Mouse (Mus musculus) stomach, postnatal 0 days (tissue): ENCODE measurements around the gene Chst14. TPM values are rescaled to one million over a fixed set of nuclear protein-coding genes. Genes with fewer than 3 reads are reported as not detected.
A peak's percentile ranks its signal among the peaks of the same experiment; 100 is the strongest.

Experiments
- ATAC-seq: fragments of 200-750 bp; cut with Nextera tagmentation; 2 replicates; pipeline ENCODE4 v1.8.0; 2017; ENCODE audit not compliant: low FRiP score, low TSS enrichment
- DNase-seq: peaks from one replicate; pipeline ENCODE4 v3.0.0-alpha.2; 2016; ENCODE audit warnings: low spot score
- H3K27ac ChIP-seq: fragments of 300-500 bp; sonication (generic); replicated peaks from 2 replicates; pipeline ENCODE4 v1.5.1; 2014; ENCODE audit warnings: mild to moderate bottlenecking, control low read depth
- H3K27me3 ChIP-seq: fragments of 300-500 bp; sonication (generic); 2 replicates; pipeline ENCODE4 v1.6.1; 2014; ENCODE audit warnings: low read length; ENCODE audit not compliant: control insufficient read depth, insufficient read depth
- H3K36me3 ChIP-seq: fragments of 300-500 bp; sonication (generic); 2 replicates; pipeline ENCODE4 v1.6.1; 2014; ENCODE audit warnings: low read length, mixed read lengths; ENCODE audit not compliant: control insufficient read depth, insufficient read depth
- H3K4me1 ChIP-seq: fragments of 300-500 bp; sonication (generic); replicated peaks from 2 replicates; pipeline ENCODE4 v1.6.1; 2014; ENCODE audit warnings: antibody characterized with exemption; ENCODE audit not compliant: control insufficient read depth, insufficient read depth
- H3K4me2 ChIP-seq: fragments of 300-500 bp; sonication (generic); replicated peaks from 2 replicates; pipeline ENCODE4 v1.6.1; 2014; ENCODE audit warnings: low read depth, mild to moderate bottlenecking, control low read depth, moderate library complexity
- H3K4me3 ChIP-seq: fragments of 300-500 bp; sonication (generic); 2 replicates; pipeline ENCODE4 v1.5.1; 2014; ENCODE audit warnings: low read depth, low read length, control low read depth
- H3K9ac ChIP-seq: fragments of 300-500 bp; sonication (generic); 2 replicates; pipeline ENCODE4 v1.6.1; 2014; ENCODE audit warnings: mild to moderate bottlenecking, low read length, control low read depth, mixed read lengths
- H3K9me3 ChIP-seq: fragments of 300-500 bp; sonication (generic); 2 replicates; pipeline ENCODE4 v1.6.1; 2016; ENCODE audit warnings: low read length; ENCODE audit not compliant: control insufficient read depth
- CTCF ChIP-seq: IDR thresholded peaks from 2 replicates; pipeline ENCODE4 v1.5.1; 2016; ENCODE audit warnings: antibody characterized with exemption, low read depth, mild to moderate bottlenecking, moderate library complexity
- EP300 ChIP-seq: optimal IDR thresholded peaks from 2 replicates; pipeline ENCODE3; 2016; ENCODE audit warnings: antibody characterized with exemption
- WGBS: fragments of 180-500 bp; shearing (Covaris S2); extraction: QIAGEN DNeasy Blood & Tissue Kit; methylation state at CpG from one replicate; pipeline ENCODE4 v1.1.7; 2014; 5-methylcytosine and 5-hydroxymethylcytosine counted together
- polyA plus RNA-seq: library from polyadenylated mRNA; unstranded; fragments of >200 nt; fragmentation: Nextera tagmentation; extraction: Ambion mirVana; gene quantifications from 2 replicates; pipeline ENCODE4 v1.2.1, GENCODE M21; 2015

Chst14 gene
- polyA plus RNA-seq, 1 experiment from 2014 or later, result 14.2 TPM

DNA sequence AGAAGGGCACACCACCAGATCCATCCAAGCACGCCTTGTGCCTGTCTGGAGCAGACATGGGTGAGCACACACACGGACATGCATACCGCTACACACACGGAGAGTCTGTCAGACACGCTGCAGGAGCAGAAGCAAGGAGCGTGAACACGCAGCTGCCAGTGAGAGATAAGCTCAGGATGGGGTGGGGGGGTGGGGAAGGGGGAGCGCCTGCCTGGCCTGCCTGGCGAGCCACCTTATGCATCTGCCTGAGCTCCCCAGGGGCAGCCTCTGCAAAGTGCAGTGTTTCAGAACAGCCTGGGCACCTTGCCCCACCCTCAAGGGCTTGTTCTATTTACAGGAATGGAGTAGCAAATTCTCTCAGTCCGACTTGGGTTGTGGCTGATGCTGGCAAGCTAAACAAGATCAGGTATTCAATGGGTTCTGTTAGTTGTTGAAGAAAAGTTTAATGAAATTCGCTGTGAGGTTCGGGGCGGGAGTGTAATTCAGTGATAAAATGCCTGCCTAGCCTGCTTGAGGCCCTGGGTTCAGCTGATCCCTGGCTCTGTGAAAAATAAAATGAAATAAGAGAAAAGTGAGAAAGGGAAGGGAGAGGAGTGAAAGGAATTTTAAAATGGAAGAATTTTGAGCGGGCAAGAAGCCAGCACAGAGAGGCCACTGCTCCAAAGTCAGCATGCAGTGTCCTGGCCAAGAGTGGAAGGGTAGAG is 38.3 kb upstream of the Chst14 start:
- H3K27ac ChIP-seq, result no peak overlapping the region
- TF ChIP-seq EP300 (no peak), CTCF (no peak)
- no peak overlapping the region for H3K9ac ChIP-seq
- no peaks in the 10 kb centered on the region for H3K9me3 ChIP-seq
- H3K36me3 ChIP-seq, result no peaks in the 10 kb centered on the region
- H3K4me1 ChIP-seq, result no peaks in the 10 kb centered on the region
- no peak overlapping the region for H3K4me2 ChIP-seq
- H3K4me3 ChIP-seq, result no peak overlapping the region
- H3K27me3 ChIP-seq, result no peaks in the 10 kb centered on the region; the same call in 1 of the 2 replicates
- ATAC-seq (no peak), DNase-seq (peak; percentile 27)
- WGBS, result 22% methylated on average over 14 of the region's 14 CpGs

DNA sequence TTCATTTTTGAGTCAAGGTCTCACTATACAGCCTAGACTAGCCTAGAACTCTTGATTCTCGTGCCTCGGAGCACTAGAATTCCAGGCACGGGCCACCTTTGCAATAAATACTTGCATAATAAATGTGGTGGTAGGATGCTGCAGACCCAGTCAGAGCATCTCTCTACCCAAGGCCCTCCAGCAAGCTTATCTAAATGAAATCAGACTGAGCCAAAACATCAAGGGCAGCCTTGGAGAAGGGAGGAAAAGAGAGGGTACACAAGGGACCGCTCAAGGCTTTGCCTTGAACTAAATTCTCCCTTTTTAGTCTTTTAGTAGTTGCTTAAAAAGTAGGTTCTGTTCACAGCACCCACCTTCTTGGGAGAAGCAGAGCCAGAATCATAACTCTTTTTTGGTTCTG is 35.1 kb upstream of the Chst14 start:
- H3K27ac ChIP-seq, result no peak overlapping the region
- no peak overlapping the region for H3K4me3 ChIP-seq
- H3K9me3 ChIP-seq, result no peaks in the 10 kb centered on the region
- DNase-seq (no peak), ATAC-seq (no peak)
- WGBS, result 84% methylated on average over 4 of the region's 4 CpGs
- H3K27me3 ChIP-seq, result no peaks in the 10 kb centered on the region; the same call in none of the 2 replicates
- no peak for TF ChIP-seq EP300
- TF ChIP-seq CTCF, result no peak
- no peak overlapping the region for H3K9ac ChIP-seq
- no peak overlapping the region for H3K4me2 ChIP-seq
- no peaks in the 10 kb centered on the region for H3K4me1 ChIP-seq
- H3K36me3 ChIP-seq, result no peaks in the 10 kb centered on the region

DNA sequence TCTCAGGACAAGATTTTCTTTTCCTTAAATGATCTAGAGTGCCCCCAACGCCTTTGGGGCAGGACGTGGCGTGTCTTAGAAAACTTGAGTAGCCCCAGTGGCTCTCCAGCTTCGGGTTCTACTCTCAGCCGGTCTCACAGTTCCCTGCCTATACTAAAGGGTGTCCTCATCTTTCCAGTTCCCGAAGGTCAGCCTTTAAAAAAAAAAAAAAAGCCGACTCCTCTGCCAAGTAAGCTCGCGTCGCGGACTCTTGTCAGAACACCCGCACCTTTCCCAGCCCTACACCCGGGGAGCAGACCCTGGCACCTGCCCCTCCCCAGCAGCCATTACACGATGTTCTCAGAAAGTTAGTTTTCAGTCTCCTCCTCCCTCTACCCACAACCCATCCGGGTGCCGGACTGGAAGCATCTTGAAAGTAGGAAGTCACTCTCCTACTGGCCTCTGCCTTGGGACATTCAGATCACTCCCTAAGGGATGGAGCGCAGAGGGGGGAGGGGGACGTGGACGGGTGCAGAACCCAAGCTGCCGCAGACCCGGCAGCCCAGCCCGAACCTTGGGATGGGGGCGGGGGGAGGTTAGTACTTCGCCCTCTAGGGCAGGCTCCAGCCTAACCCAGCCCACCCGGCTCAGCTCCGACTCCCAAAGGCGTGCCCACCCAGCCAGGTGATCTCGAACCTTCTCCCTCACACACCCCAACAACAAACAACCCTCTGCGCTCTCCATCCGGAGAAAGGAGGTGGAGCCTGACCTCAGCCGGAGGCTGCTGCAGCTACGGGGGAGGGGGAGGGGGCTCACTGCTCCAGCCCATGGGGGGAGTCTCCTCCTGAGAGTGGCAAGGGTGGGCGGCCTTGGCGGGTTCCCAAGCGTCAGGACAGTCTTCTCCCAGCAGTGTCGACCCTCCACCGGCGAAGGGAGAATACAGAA is 30.0 kb upstream of the Chst14 start:
- ATAC-seq, result peak; percentile 28; the same call in 1 of the 2 replicates
- Histone ChIP-seq H3K27ac (no peak overlapping the region), H3K9ac (peak overlapping the region; percentile 43), H3K4me3 (peak overlapping the region; percentile 48), H3K36me3 (no peaks in the 10 kb centered on the region), H3K4me1 (peaks cover 8% of the 10 kb centered on the region; the same call in 1 of the 2 replicates), H3K4me2 (peak overlapping the region; percentile 76), H3K9me3 (no peaks in the 10 kb centered on the region), H3K27me3 (peaks cover 2% of the 10 kb centered on the region)
- DNase-seq, result peak; percentile 64
- TF ChIP-seq EP300, result no peak
- TF ChIP-seq CTCF, result no peak
- WGBS, result 2% methylated on average over 36 of the region's 38 CpGs

DNA sequence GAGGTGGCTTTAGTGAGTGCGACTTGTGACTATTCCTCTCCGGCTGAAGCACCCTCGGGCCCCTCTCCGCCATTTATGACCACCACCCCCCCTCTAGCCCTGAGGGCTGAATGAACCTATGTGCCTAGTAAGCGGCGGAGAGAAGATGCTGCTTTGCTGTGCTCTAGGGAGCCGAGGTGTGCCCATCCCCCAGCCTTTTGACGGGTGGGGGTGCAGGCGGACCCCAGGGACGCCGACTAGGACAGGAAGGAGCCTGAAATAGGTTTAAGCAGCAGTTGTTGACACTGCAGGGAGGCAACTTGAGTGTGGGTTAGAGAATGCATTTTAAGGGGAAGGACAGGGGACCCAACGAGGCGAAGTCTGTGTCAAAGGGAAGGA is 29.4 kb upstream of the Chst14 start:
- 2% methylated on average over 13 of the region's 13 CpGs for WGBS
- DNase-seq, result peak; percentile 25
- no peak for TF ChIP-seq EP300
- TF ChIP-seq CTCF, result no peak
- Histone ChIP-seq H3K27me3 (peaks cover 2% of the 10 kb centered on the region; the same call in 1 of the 2 replicates), H3K4me3 (peak overlapping the region; percentile 48), H3K27ac (no peak overlapping the region), H3K9me3 (no peaks in the 10 kb centered on the region), H3K9ac (peak overlapping the region; percentile 43), H3K4me1 (peaks cover 8% of the 10 kb centered on the region; the same call in 1 of the 2 replicates), H3K36me3 (no peaks in the 10 kb centered on the region), H3K4me2 (peak overlapping the region; percentile 76)
- ATAC-seq, result no peak

DNA sequence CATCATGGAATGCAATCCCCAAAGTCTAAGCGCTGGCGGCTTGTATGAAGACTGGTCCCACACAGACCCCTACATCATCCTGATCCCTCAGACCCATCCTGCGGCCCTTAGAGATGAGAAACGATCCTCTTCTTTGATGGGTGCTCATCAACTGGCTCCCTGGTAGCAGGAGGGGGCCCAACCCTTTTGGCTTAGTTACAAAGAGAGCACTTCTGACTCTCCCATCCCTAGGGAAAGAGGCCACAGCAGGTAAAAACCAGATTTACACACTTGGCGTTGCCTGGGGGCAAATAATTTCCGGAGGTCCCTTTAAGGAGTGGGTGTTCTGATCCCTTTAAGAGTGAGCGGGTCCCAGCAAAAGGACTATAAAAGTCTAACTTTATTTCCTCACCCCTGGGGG is 28.9 kb upstream of the Chst14 start:
- no peak overlapping the region for H3K27ac ChIP-seq
- no peak for ATAC-seq

More for the DNA sequence above, 28.9 kb upstream of the Chst14 start:
- H3K4me2 ChIP-seq, result peak overlapping the region; percentile 76; the same call in 1 of the 2 replicates
- DNase-seq, result no peak
- peaks cover 2% of the 10 kb centered on the region; the same call in 1 of the 2 replicates for H3K27me3 ChIP-seq
- H3K4me3 ChIP-seq, result no peak overlapping the region
- H3K4me1 ChIP-seq, result peaks cover 8% of the 10 kb centered on the region; the same call in 1 of the 2 replicates
- H3K9ac ChIP-seq, result no peak overlapping the region
- no peaks in the 10 kb centered on the region for H3K36me3 ChIP-seq
- WGBS, result 10% methylated on average over 7 of the region's 7 CpGs
- no peaks in the 10 kb centered on the region for H3K9me3 ChIP-seq
- TF ChIP-seq EP300, result no peak
- no peak for TF ChIP-seq CTCF
